ENCODE assay signal across 13 mouse cellular contexts in the genomic region with DNA sequence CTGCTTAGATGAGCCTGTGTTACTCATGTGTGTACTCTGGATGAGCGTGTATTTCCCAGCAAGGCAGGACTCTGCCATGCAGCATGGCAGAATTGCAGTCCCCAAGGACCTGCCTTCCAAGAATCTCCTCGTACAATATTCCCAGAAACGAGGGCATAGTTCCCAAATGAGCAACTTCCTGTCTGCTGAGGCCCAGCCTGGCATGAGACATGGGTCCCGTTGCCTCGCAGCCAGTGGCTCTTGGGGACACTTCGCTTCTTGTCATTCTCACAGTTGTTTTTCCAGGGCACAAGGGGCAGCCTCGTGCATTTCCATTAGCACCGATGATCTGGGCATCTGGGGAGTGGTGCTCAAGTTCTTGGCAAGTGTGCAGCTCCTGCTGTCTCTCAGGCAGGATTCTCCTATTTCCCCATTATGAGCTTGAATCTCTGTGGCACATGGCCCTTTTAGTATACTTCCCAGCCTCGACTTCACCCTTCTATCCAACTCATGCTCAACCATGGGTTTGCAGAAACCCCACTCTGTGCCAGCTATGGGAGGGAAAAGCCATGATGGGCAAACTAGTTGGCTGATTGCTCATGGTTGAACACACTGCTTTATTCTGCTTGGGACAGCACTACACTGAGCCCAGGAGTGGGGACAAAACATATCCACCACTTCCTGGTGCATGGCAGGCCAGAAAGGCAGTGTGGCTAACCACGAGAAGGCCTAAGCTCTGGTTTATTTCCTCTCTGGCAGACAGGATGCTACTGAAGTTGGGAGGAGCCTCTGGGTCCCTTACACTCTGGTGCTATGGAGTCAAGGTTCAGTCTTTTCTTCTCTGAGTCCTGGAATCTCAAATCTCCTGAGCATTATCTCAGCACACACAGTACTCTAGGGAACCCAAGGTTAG. TPM values are rescaled to one million over a fixed set of nuclear protein-coding genes. Genes with fewer than 3 reads are reported as not detected.
DNase-seq lines count a peak whose midpoint lies in the region; ATAC-seq lines count a peak whose summit lies in the region.
"Had no signal": no experiment of that assay in that cellular context is flagged by ENCODE, and none has a peak within 500 bp of the region (broad histone marks: within the 10 kb centered on the region; RNA-seq: fewer than 3 reads in every experiment).

No protein-coding gene starts in this region.

- no peak overlapping the region for H3K4me2 ChIP-seq in midbrain, embryonic 11.5 days
- no peak overlapping the region for H3K4me2 ChIP-seq in midbrain, embryonic 16.5 days (ENCODE audit: low read length)
- no peak overlapping the region for H3K4me2 ChIP-seq in heart, embryonic 11.5 days
- H3K4me2 ChIP-seq: hindbrain, embryonic 15.5 days; midbrain, embryonic 13.5 days had no signal

- 78% methylated on average over 10 of the region's 10 CpGs for WGBS in midbrain, embryonic 11.5 days
- 69% methylated on average over 10 of the region's 10 CpGs for WGBS in midbrain, embryonic 16.5 days
- 61% methylated on average over 10 of the region's 10 CpGs for WGBS in heart, embryonic 11.5 days (ENCODE audit: insufficient replicate concordance)

- no peaks in the 10 kb centered on the region for H3K36me3 ChIP-seq in midbrain, embryonic 11.5 days (ENCODE audit: control insufficient read depth, insufficient read depth, low read length)
- H3K36me3 ChIP-seq in midbrain, embryonic 16.5 days (ENCODE audit: control insufficient read depth, insufficient read depth, low read length) = no peaks in the 10 kb centered on the region
- no peaks in the 10 kb centered on the region for H3K36me3 ChIP-seq in heart, embryonic 11.5 days (ENCODE audit: control insufficient read depth, insufficient read depth, low read length)
- H3K36me3 ChIP-seq: hindbrain, embryonic 15.5 days; midbrain, embryonic 13.5 days had no signal

- H3K9ac ChIP-seq in midbrain, embryonic 11.5 days (ENCODE audit: low read length) = no peak overlapping the region
- no peak overlapping the region for H3K9ac ChIP-seq in midbrain, embryonic 16.5 days (ENCODE audit: low read depth, low read length)
- H3K9ac ChIP-seq in heart, embryonic 11.5 days (ENCODE audit: low read depth, low read length) = no peak overlapping the region
- H3K9ac ChIP-seq: hindbrain, embryonic 15.5 days; midbrain, embryonic 13.5 days had no signal

- H3K27me3 ChIP-seq in midbrain, embryonic 11.5 days (ENCODE audit: control insufficient read depth, insufficient read depth, low read length) = no peaks in the 10 kb centered on the region
- H3K27me3 ChIP-seq in midbrain, embryonic 16.5 days (ENCODE audit: control insufficient read depth, insufficient read depth, low read depth, low read length) = no peaks in the 10 kb centered on the region
- peaks cover 2% of the 10 kb centered on the region for H3K27me3 ChIP-seq in heart, embryonic 11.5 days (ENCODE audit: control insufficient read depth, insufficient read depth, low read length)
- H3K27me3 ChIP-seq: hindbrain, embryonic 15.5 days; midbrain, embryonic 13.5 days had no signal

- no peak overlapping the region for H3K27ac ChIP-seq in midbrain, embryonic 11.5 days (ENCODE audit: low read depth, low read length)
- H3K27ac ChIP-seq in midbrain, embryonic 16.5 days (ENCODE audit: low read length) = no peak overlapping the region
- no peak overlapping the region for H3K27ac ChIP-seq in heart, embryonic 11.5 days (ENCODE audit: low read depth, low read length)
- H3K27ac ChIP-seq: hindbrain, embryonic 15.5 days; kidney, postnatal 0 days; midbrain, embryonic 13.5 days had no signal

- H3K4me3 ChIP-seq in midbrain, embryonic 11.5 days (ENCODE audit: low read depth, low read length) = no peak overlapping the region
- no peak overlapping the region for H3K4me3 ChIP-seq in midbrain, embryonic 16.5 days (ENCODE audit: low read depth, low read length)
- H3K4me3 ChIP-seq in heart, embryonic 11.5 days (ENCODE audit: low read depth, low read length) = no peak overlapping the region
- H3K4me3 ChIP-seq: hindbrain, embryonic 15.5 days; midbrain, embryonic 13.5 days had no signal

- H3K9me3 ChIP-seq in midbrain, embryonic 11.5 days (ENCODE audit: control insufficient read depth, low read length) = no peaks in the 10 kb centered on the region
- H3K9me3 ChIP-seq in midbrain, embryonic 16.5 days (replicated peaks; ENCODE audit: control insufficient read depth, low read length, poor library complexity, severe bottlenecking) = no peaks in the 10 kb centered on the region
- H3K9me3 ChIP-seq in heart, embryonic 11.5 days (replicated peaks; ENCODE audit: control insufficient read depth, low read length) = no peaks in the 10 kb centered on the region
- H3K9me3 ChIP-seq: hindbrain, embryonic 15.5 days; midbrain, embryonic 13.5 days had no signal

- ATAC-seq in midbrain, embryonic 11.5 days (ENCODE audit: low FRiP score) = no peak
- no peak for ATAC-seq in midbrain, embryonic 16.5 days
- no peak for ATAC-seq in heart, embryonic 11.5 days (replicated peaks; ENCODE audit: insufficient number of reproducible peaks, low FRiP score, low TSS enrichment)
- ATAC-seq: midbrain, embryonic 13.5 days had no signal

- DNase-seq in adrenal gland, postnatal 10 days = peak; percentile 38
- DNase-seq in adrenal gland, postnatal 4 days (ENCODE audit: low spot score in 2 of 2) = no peak
- peak; percentile 53 for DNase-seq in midbrain, embryonic 11.5 days (ENCODE audit: low spot score, missing footprints)
- DNase-seq in brain, adult 2 months (ENCODE audit: low read depth, low spot score) = peak; percentile 64
- peak; percentile 32 for DNase-seq in skeletal muscle tissue, adult 2 months (ENCODE audit: low read depth, low spot score)
- DNase-seq in ovary, postnatal 36 days (ENCODE audit: low spot score) = no peak
- DNase-seq: embryo, embryonic 11 days; lung, adult 2 months had no signal

- no peaks in the 10 kb centered on the region for H3K4me1 ChIP-seq in midbrain, embryonic 11.5 days (ENCODE audit: control insufficient read depth, insufficient read depth, low read length)
- peaks cover 7% of the 10 kb centered on the region; the same call in 1 of the 2 replicates for H3K4me1 ChIP-seq in midbrain, embryonic 16.5 days (ENCODE audit: control insufficient read depth, insufficient read depth, low read length)
- H3K4me1 ChIP-seq in heart, embryonic 11.5 days (ENCODE audit: control insufficient read depth, insufficient read depth, low read length) = no peaks in the 10 kb centered on the region

RNA-seq across cellular contexts. Expression of a gene that starts 38.7 kb away (rescaled TPM):
- total RNA-seq in adrenal gland, postnatal 10 days (2021) = under 1 TPM; 0.27 to 0.30 TPM
- under 1 TPM; 0.76 to 0.85 TPM for total RNA-seq in adrenal gland, postnatal 4 days (2021)
- 5.0 and 5.8 TPM in 2 replicates for polyA plus RNA-seq in midbrain, embryonic 11.5 days (2014; fragmentation: Nextera tagmentation; extraction: Ambion mirVana)
- polyA plus RNA-seq in midbrain, embryonic 16.5 days (2015; fragmentation: Nextera tagmentation; extraction: Ambion mirVana) = 22.5 and 23.1 TPM in 2 replicates
- not detected in 2 replicates for polyA plus RNA-seq in heart, embryonic 11.5 days (2014; fragmentation: Nextera tagmentation; extraction: Ambion mirVana)

Comparison
In these comparisons a context has a peak if more than half of its experiments do, and no peak if none do; other contexts are left out.
1. DNase-seq: peak in adrenal gland, postnatal 10 days (single experiment), midbrain, embryonic 11.5 days (single experiment), brain, adult 2 months (single experiment) and skeletal muscle tissue, adult 2 months (single experiment); none in adrenal gland, postnatal 4 days (0 of 2) and ovary, postnatal 36 days (single experiment).